Mouse (Mus musculus): ENCODE results near the gene Gcnt4.

DNA sequence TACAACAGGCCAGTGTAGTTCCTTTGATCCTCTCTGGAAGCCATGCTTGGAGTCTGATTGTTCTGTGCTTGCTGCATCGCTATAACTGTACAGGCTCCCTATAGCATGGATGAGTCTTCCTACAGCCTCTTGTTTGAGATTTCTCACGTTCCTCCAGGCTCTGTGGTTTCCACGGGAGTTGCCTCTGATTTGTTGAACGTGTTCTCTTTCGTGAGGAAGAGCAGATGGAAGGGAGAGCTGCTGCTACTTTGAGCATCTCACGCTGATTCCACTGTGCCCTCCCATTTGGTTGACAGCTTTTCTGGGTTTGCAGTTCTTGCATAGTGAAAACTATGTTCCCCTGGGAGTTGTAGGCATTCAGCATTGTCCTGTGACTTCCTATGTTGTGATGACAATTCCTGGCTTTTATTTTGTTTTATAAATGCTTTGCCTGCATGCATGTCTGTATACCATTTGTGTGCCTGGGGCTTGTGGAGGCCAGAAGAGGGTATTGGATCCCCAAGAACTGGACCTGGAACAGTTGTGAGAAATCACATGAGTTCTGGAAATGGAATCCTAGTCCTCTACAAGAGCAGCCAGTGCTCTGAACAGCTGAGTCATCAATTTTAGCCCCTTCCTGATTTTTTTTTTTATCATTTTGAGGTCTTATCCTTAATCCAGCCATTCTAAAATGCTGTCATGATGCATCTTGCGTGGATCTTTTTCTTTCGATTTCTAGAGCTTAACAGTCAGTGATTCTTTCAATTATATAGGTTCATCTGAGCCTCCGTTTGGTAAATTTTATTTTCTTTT lies 37.1 kb downstream of the Gcnt4 start:
- no peak for TF ChIP-seq POLR2A (IDR thresholded peaks at IDR 0.05; ENCODE audit: low read depth, low read length)
- TF ChIP-seq CTCF (IDR thresholded peaks at IDR 0.05; ENCODE audit: borderline replicate concordance, insufficient read depth, low read length) = no peak
